Mouse (Mus musculus) lung, adult 2 months (tissue): Measurements from ENCODE around the gene Cdkn2aipnl.

Experiments
- CTCF ChIP-seq: fragments of 200-500 bp; IDR thresholded peaks from 2 replicates; pipeline ENCODE4 v1.5.1; 2011; ENCODE audit warnings: mild to moderate bottlenecking, low read length, control low read depth; ENCODE audit not compliant: insufficient read depth
- POLR2A ChIP-seq: fragments of 200-500 bp; IDR thresholded peaks from 2 replicates; pipeline ENCODE4 v1.6.1; 2011; ENCODE audit warnings: low read depth, mild to moderate bottlenecking, control low read depth, low read length, borderline replicate concordance; ENCODE audit errors: extremely low read depth

DNA sequence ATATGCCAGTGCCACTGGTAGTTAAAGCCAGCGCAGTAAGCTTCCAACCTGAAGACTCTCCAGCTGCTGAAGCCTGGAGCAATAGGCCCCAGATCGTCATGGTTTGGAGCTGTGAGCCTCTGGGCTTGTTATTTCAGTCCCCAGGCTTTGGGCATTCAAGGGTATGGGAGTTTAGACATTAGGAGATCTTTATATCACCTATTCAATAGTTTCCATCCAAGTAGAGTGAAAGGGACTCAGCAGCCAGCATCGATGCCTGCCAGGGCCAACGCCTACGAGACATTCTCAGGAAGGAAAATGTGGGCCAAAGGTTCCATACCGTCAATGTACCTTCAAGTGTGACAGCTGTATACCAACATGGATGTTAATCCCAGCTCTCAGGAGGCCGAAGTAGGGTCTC is 5.2 kb upstream of the Cdkn2aipnl start:
- no peak for TF ChIP-seq POLR2A
- TF ChIP-seq CTCF: no peak
